Mouse (Mus musculus): ENCODE measurements around the gene Gm2016. TPM values are rescaled to one million over a fixed set of nuclear protein-coding genes. Genes with fewer than 3 reads are reported as not detected.
"Not testable (repeated sequence)": the region's sequence is repeated elsewhere in the genome, so short reads cannot be mapped to it uniquely, and the experiment has no call there.

Gm2016 gene
- not detected in 2 replicates for polyA plus RNA-seq (2012; ENCODE audit: insufficient read depth, insufficient read length, low replicate concordance, missing spikeins)

DNA sequence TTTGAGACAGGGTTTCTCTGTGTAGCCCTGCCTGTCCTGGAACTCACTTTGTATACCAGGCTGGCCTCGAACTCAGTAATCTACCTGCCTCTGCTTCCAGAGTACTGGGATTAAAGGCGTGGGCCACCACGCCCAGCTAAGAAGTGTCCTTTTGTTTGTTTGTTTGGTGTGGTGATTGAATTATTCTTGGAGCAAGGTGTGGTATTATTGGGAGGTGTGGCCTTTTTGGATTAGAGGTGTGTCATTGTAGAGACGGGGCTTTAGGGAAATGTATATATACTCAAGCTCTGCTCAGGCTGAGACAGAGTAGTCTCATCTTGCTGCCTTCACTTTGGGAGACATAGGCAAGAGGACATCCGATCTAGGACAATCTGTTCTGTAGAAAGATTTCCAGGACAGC is at the start of gene Gm2016:
Gene Gm2016, plus strand, starts transcription at position 301 of the 400 bp plus-strand sequence.
- H3K4me3 ChIP-seq (ENCODE audit: insufficient read depth, low read depth, low read length); H3K4me1 ChIP-seq (ENCODE audit: control insufficient read depth, insufficient read depth, low read length); H3K27ac ChIP-seq (ENCODE audit: insufficient read depth, low read depth, low read length): not testable (repeated sequence)
- 86% methylated on average over 5 of the region's 5 CpGs for WGBS

DNA sequence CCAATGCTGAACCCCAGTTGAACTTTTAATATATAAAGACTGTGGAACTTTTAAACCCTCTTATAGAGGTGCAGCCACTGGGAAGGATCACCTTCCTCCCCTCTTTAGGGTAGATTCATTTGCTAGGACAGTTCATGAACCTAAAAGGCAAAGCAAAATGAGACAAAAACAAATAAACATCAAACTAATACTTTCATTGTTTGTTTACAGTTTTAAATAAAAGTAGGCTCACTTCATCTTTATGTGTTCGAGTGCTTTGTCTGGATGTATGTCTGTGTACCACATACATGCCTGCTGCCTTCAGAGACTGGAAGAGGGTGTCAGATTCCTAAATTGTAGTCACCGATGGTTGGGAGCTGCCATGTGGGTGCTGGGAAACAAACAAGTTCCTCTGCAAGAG is 31.6 kb upstream of the Gm2016 start, which contains the start of gene Gm2001:
Gene Gm2001, minus strand, starts transcription at position 101 of the 400 bp plus-strand sequence.
- H3K4me3 ChIP-seq (ENCODE audit: insufficient read depth, low read depth, low read length); H3K4me1 ChIP-seq (ENCODE audit: control insufficient read depth, insufficient read depth, low read length); H3K27ac ChIP-seq (ENCODE audit: insufficient read depth, low read depth, low read length): not testable (repeated sequence)
- WGBS: 91% methylated on average over 2 of the region's 2 CpGs

DNA sequence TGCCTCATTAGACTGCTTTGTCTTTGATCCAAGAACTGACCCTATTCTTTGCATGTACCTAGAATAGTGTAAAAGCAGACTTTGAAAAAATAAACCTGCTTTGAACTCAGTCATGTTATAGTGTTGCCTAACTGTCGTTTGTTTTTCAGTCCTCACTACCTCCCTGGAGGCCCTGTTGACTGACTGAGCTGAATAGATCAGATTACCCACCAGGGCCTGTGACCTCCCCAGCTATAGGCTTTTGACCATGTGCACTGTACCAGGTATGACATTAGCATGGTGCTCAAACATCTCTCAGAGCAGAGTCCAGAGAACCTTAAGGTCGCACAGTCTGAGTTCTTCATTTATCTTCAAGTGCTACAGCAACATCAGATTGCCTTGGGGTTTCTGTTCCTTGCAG is 23.2 kb upstream of the Gm2016 start:
- H3K4me1 ChIP-seq (ENCODE audit: control insufficient read depth, insufficient read depth, low read length); H3K4me3 ChIP-seq (ENCODE audit: insufficient read depth, low read depth, low read length); H3K27ac ChIP-seq (ENCODE audit: insufficient read depth, low read depth, low read length): not testable (repeated sequence)
- no CpG with 5 or more reads among the region's 2 CpGs for WGBS

DNA sequence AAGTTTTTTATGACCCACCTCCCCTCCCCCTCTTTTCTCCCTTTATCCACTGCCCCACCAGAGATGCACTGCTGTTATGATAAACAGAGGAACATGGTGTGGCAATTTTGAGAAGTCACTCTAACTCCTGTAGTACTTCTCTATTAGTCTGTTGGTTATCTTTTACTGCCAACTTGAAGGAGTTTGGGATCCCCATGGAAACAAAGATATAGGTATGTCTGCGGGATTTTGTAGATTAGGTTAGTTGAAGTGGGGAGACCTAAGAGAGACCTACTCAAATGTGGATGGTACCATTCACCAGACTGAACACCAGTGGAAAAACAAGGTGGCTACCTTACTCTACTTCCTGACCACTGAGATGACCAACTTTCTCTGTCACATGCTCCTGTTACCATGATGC is 17.8 kb upstream of the Gm2016 start:
- H3K4me3 ChIP-seq (ENCODE audit: insufficient read depth, low read depth, low read length); H3K4me1 ChIP-seq (ENCODE audit: control insufficient read depth, insufficient read depth, low read length); H3K27ac ChIP-seq (ENCODE audit: insufficient read depth, low read depth, low read length): not testable (repeated sequence)
- WGBS: 83% methylated on average over 1 of the region's 1 CpGs

DNA sequence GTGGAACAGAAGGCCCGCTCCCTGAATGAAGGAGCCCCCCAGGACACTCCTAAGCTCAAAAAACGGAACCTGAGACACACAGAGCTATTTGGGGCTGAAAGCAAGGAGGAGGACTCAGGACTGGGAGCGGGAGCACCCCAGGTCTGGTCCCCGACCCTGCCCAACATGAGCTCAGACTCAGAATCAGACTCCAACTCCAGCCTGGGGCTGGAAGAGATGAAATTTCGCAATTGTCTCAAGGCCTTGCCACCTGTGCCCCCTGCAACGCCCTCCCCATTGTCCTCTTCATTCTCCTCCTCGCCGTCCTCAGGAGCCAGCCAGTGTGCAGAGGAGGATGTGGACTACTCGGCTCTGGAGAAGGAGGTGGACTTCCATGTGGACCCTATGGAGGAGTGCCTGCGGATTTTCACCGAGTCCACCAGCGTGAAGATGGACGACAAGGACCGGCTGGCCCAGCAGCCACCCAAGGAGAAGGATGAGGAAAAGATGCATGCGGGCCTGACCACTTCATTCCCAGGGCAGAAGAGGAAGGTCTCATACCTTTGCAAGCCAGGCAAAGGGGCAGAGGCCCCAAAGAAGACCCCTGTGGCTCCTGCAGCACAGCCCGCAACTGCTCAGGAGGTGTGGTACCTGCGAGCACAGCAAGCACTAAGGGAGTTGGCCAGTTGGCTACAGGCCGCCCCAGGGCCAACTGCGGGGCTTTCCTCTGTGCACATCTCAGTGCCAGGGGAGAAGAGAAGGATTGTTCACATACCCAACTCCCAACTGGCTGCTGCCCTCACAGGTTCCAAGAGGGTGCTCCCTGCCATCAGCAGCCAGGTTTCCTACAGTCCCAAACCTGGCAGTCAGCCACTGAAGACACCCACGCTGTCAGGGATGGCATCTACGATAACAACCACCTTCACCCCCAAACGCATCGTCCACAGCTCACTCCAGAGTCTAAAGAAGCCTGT is 11.9 kb upstream of the Gm2016 start:
- 87% methylated on average over 23 of the region's 23 CpGs for WGBS
- H3K27ac ChIP-seq (ENCODE audit: insufficient read depth, low read depth, low read length); H3K4me1 ChIP-seq (ENCODE audit: control insufficient read depth, insufficient read depth, low read length); H3K4me3 ChIP-seq (ENCODE audit: insufficient read depth, low read depth, low read length): not testable (repeated sequence)

DNA sequence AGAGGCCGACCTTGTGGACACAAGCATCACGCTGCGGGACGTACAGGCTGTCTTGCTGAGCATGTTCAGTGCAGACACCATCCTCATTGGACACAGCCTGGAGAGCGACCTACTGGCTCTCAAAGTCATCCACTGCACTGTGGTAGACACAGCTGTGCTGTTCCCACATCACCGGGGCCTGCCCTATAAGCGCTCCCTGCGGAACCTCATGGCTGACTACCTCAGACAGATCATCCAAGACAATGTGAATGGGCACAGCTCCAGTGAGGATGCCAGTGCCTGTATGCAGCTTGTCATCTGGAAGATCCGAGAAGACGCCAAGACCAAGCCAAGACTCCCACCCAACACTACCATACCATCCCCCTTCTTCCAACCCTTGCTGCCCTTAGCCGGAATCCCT is 10.2 kb upstream of the Gm2016 start:
- not testable (repeated sequence) for H3K4me3 ChIP-seq (ENCODE audit: insufficient read depth, low read depth, low read length); H3K4me1 ChIP-seq (ENCODE audit: control insufficient read depth, insufficient read depth, low read length); H3K27ac ChIP-seq (ENCODE audit: insufficient read depth, low read depth, low read length)
- WGBS: 95% methylated on average over 10 of the region's 11 CpGs

DNA sequence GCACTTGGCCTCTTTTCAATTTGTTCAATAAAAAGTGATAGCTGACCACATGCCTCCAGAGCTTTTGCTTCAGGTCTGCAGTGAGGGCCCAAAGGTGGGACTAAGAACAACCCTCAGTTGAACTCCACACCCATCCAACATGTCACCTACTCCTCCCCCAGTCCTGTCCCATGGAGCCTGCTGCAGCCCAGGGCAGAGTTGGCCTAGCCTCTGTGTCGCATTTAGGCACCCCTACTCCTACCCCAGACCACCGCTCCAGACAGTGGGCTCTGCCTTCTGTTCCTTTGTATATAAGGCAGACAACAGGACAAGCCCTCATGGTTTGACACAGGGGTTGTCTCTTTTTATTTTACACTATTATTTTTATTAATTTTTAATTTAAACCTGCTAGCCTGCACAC is 9.8 kb upstream of the Gm2016 start:
- H3K27ac ChIP-seq (ENCODE audit: insufficient read depth, low read depth, low read length); H3K4me3 ChIP-seq (ENCODE audit: insufficient read depth, low read depth, low read length); H3K4me1 ChIP-seq (ENCODE audit: control insufficient read depth, insufficient read depth, low read length): not testable (repeated sequence)
- 82% methylated on average over 2 of the region's 2 CpGs for WGBS

DNA sequence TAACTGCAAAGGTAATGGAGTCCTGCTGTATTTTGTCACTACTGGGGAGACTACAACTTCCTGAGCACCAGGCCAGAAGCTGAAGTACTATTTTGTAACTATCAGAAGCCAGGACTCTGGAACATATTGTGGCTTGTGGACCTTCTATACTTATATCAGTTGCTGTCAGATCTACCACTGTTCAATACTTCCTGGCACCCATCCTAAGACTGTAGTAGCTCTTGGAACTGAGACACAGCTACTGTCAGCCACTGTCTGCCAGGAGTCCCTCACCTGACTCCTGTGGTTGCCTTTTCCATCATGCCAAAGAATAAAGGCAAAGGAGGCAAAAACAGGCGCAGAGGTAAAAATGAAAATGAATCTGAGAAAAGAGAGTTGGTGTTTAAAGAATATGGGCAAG is 21.2 kb downstream of the Gm2016 start, which contains the start of gene Gm2022:
Gene Gm2022, plus strand, starts transcription at position 301 of the 400 bp plus-strand sequence.
- H3K4me3 ChIP-seq (ENCODE audit: insufficient read depth, low read depth, low read length); H3K4me1 ChIP-seq (ENCODE audit: control insufficient read depth, insufficient read depth, low read length); H3K27ac ChIP-seq (ENCODE audit: insufficient read depth, low read depth, low read length): not testable (repeated sequence)
- 100% methylated on average over 1 of the region's 1 CpGs for WGBS

DNA sequence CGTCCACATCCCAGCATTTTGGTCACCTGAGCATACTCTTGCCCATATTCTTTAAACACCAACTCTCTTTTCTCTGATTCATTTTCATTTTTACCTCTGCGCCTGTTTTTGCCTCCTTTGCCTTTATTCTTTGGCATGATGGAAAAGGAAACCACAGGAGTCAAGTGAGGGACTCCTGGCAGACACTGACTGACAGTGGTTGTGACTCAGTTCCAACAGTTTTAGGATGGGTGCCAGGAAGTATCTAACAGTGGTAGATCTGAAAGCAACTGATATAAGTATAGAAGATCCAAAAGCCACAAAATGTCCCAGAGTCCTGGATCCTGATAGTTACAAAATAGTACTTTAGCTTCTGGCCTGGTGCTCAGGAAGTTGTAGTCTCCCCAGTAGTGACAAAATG is 45.8 kb downstream of the Gm2016 start, which contains the start of gene Gm2035:
Gene Gm2035, minus strand, starts transcription at position 137 of the 400 bp plus-strand sequence.
- H3K4me1 ChIP-seq (ENCODE audit: control insufficient read depth, insufficient read depth, low read length); H3K27ac ChIP-seq (ENCODE audit: insufficient read depth, low read depth, low read length); H3K4me3 ChIP-seq (ENCODE audit: insufficient read depth, low read depth, low read length): not testable (repeated sequence)
- WGBS: 70% methylated on average over 2 of the region's 2 CpGs

Other genes with a start within 250 kb of the Gm2016 start
- not detected in 2 replicates for gene Gm16381, start 229.5 kb upstream of the Gm2016 start, polyA plus RNA-seq (2012; ENCODE audit: insufficient read depth, insufficient read length, low replicate concordance, missing spikeins)
- gene Gm21319, start 98.3 kb upstream of the Gm2016 start, polyA plus RNA-seq (2012; ENCODE audit: insufficient read depth, insufficient read length, low replicate concordance, missing spikeins): not detected in 2 replicates
- gene Gm21936, start 78.6 kb upstream of the Gm2016 start, polyA plus RNA-seq (2012; ENCODE audit: insufficient read depth, insufficient read length, low replicate concordance, missing spikeins): not detected in 2 replicates
- not detected in 2 replicates for gene BB287469, start 57.5 kb upstream of the Gm2016 start, polyA plus RNA-seq (2012; ENCODE audit: insufficient read depth, insufficient read length, low replicate concordance, missing spikeins)
- gene Gm2001, start 31.7 kb upstream of the Gm2016 start, polyA plus RNA-seq (2012; ENCODE audit: insufficient read depth, insufficient read length, low replicate concordance, missing spikeins): not detected in 2 replicates
- gene Gm2022, start 21.3 kb downstream of the Gm2016 start, polyA plus RNA-seq (2012; ENCODE audit: insufficient read depth, insufficient read length, low replicate concordance, missing spikeins): not detected in 2 replicates
- not detected in 2 replicates for gene Gm2035, start 45.8 kb downstream of the Gm2016 start, polyA plus RNA-seq (2012; ENCODE audit: insufficient read depth, insufficient read length, low replicate concordance, missing spikeins)
- not detected in 2 replicates for gene Gm2042, start 80.0 kb downstream of the Gm2016 start, polyA plus RNA-seq (2012; ENCODE audit: insufficient read depth, insufficient read length, low replicate concordance, missing spikeins)
- not detected in 2 replicates for gene Gm2075, start 137.8 kb downstream of the Gm2016 start, polyA plus RNA-seq (2012; ENCODE audit: insufficient read depth, insufficient read length, low replicate concordance, missing spikeins)
- gene Gm6803, start 144.7 kb downstream of the Gm2016 start, polyA plus RNA-seq (2012; ENCODE audit: insufficient read depth, insufficient read length, low replicate concordance, missing spikeins): not detected in 2 replicates
- not detected in 2 replicates for gene Gm2056, start 152.9 kb downstream of the Gm2016 start, polyA plus RNA-seq (2012; ENCODE audit: insufficient read depth, insufficient read length, low replicate concordance, missing spikeins)
- not detected in 2 replicates for gene Gm16368, start 209.6 kb downstream of the Gm2016 start, polyA plus RNA-seq (2012; ENCODE audit: insufficient read depth, insufficient read length, low replicate concordance, missing spikeins)

Measured in olfactory bulb, adult 2 months (tissue).